Mouse (Mus musculus) layer of hippocampus, postnatal 10 days (tissue): Measurements from ENCODE around the gene Pus1. TPM values are rescaled to one million over a fixed set of nuclear protein-coding genes. Genes with fewer than 3 reads are reported as not detected.
A peak's percentile ranks its signal among the peaks of the same experiment; 100 is the strongest.

Experiments used
- DNase-seq, 2 experiments: peaks; one replicate each; pipeline ENCODE4 v3.0.0; 2021; ENCODE audit warnings: low spot score in 2 of 2
- long read RNA-seq: library from polyadenylated mRNA; stranded (forward); transcript quantifications from one replicate; pipeline ENCODE4 v2.0.0, GENCODE M21; 2023
- total RNA-seq, 2 experiments: library from RNA; stranded (reverse); gene quantifications; 2 replicates each; pipeline ENCODE4 v1.2.3; 2021

Pus1 gene
- total RNA-seq: 10 to 100 TPM; 17.6 to 18.3 TPM
- long read RNA-seq, partial matches to known transcripts: 0 of 8 reads
- long read RNA-seq, other reads (novel, unspliced or antisense): 3 of 8 reads

DNA sequence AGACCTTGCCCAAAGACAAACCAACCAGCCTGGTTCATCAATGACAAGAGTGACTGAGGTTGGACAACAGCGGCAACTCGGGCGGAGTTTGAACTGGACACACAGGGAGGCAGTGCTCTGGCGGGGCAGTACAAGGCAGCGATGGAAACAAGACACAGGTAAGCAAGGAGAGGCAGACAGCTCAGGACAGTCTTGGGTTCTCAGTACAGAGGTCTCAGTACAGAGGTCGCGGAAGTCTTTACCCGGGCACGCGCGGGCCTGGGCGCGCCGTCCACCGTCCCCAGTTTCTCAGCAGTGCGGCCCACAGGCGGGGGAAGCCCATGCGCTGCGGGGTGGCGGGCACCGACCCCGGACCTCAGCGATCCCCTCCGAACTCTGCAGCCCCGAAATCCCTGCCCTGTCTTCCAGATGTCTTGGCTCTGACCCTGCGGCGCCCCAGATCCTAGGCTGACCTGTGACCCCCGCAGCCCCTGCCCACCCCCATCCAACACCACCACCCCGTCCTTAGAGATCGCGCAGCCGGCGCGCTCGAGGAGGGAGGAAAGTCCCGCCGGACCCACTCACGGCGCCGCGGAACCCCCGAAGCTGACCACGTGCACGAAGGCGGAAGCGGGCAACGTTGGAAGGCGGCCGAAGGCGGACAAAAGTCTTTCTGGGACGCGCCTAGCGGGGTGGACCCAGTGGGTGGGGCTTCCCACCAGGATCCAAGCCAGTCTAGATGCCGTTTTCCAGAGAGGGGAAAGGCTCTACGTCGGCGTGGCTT lies at the start of gene Pus1:
Pus1 (minus strand) TSS at position 662 of the 763 bp plus-strand sequence.
- peak; percentile 90 to 93 for DNase-seq

GRCm38 (mm10) chr5:110827576-110827975 lies 47.1 kb upstream of the Pus1 start:
- no peak for DNase-seq

DNA sequence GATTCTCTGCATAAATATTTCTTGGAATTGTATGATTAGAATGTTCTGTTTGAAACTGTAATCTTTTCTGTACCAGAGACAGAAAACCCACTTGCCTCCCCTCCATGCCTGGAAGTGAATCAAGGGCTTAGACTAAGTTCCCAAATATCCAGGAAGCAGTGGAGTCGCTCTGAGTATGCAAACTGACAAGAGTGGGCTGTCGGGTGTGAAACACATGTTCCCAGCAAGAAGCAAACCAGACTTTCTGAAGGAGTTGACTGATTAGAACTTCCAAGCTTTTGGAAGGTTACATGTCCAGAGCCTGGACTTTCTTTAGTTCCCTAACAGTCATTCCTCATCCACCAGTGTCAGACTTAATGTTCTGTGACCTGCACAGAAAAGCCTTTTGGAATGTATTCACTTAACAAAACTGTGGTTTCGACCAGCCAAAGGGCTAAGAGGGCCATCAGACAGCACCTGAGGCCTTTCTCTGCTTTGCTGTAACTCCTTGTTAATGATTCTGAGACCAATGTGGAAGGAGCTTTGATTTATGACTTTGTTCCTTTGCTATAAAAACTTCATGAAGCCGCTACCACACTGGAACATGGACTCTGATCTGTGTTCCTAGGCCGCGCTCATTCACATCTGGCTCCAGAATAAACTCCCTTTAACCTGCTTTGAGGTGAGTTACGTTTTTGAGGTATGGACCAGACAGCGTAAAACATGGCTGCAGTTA lies 46.5 kb upstream of the Pus1 start:
- DNase-seq: no peak

- DNase-seq: no peak
Measured at GRCm38 (mm10) chr5:110824421-110824820, 44.0 kb upstream of the Pus1 start.

DNA sequence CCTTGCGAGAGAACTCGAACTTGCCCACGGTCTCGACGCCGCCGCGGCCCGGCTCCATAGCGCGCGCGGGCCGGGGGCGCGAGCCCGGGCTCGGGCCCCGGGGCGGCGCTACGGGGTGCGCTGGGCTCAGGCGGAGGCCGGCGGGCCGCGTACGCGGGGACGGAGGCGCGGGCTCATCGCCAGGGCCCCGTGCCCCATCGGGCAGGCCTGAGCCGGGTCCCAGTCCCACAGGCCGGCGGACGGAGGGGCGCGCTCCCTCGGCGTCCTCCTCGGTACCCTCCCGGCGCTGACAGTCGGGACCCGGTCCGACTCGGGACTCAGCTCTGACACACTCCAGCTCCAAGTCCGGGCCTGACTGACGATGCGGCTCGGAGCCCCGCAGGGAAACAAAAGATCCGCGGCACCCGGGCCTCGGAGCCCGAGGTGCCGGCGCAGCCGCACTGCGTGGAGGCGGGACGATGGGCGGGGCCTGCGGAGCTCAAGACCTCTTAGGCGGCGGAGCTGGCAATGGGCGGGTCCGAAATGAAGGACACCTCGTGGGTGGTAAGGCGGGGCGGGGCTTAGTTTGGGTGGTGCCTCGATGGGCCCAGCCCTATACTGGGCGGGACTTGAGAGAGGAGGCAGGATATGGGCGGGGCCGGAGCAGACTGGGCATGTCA lies 29.3 kb upstream of the Pus1 start, which contains the start of gene Ulk1:
Ulk1 (minus strand) TSS at position 431 of the 659 bp plus-strand sequence.
- peak; percentile 99 for DNase-seq

- DNase-seq: peak; percentile 34 to 37
Measured at GRCm38 (mm10) chr5:110808821-110809666, 28.6 kb upstream of the Pus1 start.

GRCm38 (mm10) chr5:110808061-110808631 lies 27.7 kb upstream of the Pus1 start:
- peak; percentile 70 to 80 for DNase-seq

- DNase-seq: no peak
Measured at GRCm38 (mm10) chr5:110807453-110807852, 27.0 kb upstream of the Pus1 start.

DNA sequence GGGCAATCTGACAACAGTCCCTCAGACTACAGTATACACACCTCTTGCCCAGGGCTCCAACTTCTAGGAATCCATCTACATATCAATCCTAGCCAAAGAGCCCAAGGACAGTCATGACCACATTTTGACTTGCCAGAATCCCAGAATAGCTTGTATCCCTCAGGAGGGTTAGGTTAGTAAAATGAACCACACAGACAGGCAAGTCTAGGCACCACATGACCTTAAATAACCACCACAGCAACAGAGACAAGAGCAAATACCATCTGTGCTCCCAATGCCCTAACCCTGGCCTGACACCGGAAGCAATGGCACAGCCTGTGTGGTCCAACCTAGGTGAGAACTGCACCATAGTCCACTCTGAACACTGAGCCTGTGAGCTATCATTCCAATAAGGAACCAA lies 26.2 kb upstream of the Pus1 start:
- DNase-seq: no peak

GRCm38 (mm10) chr5:110806154-110806553 lies 25.7 kb upstream of the Pus1 start:
- DNase-seq: no peak

GRCm38 (mm10) chr5:110804012-110804743 lies 23.7 kb upstream of the Pus1 start:
- DNase-seq: no peak

DNA sequence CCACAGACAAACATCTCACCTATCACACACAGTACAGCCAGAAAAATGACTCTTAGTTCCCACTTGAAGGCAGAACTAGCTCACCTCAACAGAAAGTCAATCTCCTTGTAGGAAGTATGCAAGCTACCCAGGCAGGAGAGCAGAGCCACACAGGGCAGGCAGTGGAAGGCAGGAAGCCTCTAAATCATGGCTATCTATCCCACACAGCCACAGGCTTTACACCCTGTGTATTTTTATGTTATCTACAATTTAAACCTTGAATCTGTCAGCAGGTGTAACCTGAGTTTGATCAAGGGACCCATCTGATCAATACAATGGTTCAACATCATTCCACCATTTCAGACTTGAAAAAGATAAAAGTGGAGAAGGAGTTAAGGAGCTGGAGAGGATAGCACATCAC lies 22.4 kb upstream of the Pus1 start:
- no peak for DNase-seq

- no peak for DNase-seq
Measured at GRCm38 (mm10) chr5:110802186-110802585, 21.7 kb upstream of the Pus1 start.

GRCm38 (mm10) chr5:110801036-110801624 lies 20.7 kb upstream of the Pus1 start:
- no peak for DNase-seq

DNA sequence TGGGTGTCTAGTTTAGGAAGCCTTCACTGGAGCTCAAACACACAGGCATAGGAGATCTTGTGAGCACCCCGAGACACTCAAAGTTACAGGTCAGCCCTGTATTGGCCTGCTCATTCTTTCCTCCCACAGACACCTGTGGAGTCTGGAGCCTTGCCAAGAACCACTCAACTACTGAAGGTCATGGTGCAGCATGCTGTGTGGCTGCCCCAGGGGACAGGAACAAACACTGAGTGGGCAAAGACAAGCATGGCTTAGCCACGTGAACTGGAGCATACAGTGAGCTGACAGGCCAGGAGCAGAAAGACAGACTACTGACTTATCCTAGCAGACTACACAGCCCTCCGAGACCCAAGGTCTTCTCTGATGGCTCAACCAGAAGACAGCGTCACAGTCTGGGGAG lies 17.2 kb upstream of the Pus1 start:
- DNase-seq: no peak

- no peak for DNase-seq
Measured at GRCm38 (mm10) chr5:110794363-110794762, 13.9 kb upstream of the Pus1 start.

DNA sequence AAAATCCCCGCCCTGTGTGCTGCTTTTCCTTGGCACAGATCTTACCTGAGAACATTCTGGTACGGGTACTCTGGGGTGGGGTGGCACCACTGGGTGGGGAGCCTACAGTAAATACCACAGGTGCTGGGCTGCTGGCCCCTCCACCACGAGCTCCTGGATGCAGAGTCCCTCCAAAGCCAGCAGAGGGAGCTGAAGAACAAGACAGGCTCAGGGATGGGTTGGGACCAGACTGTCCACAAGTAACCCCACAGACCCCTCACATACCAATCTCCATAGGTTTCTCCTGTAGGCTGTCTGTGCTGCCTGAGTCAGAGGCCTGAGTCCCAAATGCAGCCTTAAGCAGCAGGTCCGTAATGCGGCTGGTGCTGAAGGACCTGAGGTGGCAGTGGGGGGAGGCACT lies 8.2 kb upstream of the Pus1 start:
- DNase-seq: peak; percentile 61

- DNase-seq: peak in 1 of 2 experiments; percentile 44
Measured at GRCm38 (mm10) chr5:110786081-110786835, 5.8 kb upstream of the Pus1 start.

DNA sequence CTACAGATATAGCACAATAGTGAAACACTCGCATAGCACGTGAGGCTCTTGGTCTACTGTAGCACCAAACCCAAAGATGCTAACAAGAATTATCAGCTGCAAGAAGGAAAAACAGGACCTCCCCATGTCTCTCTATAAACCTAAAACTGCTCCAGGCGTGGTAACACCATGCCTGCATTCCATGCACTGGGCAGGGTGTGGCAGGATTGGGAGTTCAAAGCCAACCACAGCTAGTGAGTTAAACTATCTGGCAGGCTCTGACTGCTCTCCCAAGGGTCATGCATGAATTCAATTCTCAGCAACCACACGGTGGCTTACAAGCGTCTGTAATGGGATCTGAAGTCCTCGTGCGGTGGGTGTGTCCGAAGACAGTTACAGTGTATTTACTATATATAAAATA lies 2.7 kb upstream of the Pus1 start:
- no peak for DNase-seq
